Mouse (Mus musculus): ENCODE measurements around the gene Gm36028.

Gm36028 gene

DNA sequence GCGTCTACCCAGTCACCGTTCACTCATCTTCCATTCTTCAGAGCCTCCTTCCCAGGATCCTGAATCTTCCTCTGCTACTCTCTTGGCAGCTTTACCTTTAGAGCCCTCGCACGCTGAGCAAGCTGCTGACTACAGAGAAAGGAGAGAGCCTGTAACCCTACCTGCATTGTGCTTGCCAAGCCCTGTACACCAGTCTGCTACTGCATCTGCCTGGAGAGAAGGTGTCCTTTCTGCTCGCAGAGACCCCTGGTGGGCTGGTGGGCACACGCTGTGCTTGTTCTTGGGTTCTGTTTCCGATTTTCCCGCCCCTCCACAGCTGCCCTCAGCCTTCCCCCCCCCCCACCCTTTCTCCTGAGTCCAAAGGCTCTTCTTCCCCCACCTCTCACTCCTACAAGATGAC lies 53.7 kb downstream of the Gm36028 start:
- no peak for DNase-seq

DNA sequence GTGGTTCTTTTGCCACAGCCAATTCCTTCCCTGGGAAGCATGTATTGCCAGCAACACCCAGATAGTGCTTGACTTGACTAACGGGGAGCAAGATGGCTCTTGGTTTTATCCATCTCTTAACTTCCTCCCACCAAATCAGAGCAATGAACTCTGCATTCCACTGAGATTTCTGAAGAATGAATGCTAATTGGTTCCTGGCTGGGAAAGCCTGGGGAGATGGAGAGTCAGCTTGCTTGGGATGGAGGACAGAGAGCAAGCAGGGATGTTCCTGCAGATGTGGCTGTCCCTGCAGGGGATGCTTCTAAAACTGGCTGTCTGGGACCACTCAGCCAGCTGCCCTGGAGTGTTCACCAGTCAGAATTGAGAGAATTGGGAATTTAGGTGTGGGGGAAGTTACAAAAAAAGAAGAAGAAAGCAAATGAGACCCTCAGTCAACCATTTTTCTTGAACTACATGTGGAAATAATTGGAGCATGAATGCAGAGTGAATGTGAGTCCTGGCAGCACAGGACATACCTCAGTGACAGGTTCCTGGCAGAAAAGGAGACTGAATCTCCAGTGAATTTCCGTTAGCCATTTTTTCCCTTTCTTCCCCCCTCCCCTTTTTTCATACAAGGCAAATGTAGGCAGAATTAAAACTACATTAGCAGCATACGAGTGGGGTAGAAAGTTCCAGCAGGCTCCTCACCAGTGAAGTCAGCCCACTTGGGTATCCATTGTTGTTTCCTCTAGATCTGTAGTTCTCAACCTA lies 55.0 kb downstream of the Gm36028 start:
- DNase-seq = no peak

DNA sequence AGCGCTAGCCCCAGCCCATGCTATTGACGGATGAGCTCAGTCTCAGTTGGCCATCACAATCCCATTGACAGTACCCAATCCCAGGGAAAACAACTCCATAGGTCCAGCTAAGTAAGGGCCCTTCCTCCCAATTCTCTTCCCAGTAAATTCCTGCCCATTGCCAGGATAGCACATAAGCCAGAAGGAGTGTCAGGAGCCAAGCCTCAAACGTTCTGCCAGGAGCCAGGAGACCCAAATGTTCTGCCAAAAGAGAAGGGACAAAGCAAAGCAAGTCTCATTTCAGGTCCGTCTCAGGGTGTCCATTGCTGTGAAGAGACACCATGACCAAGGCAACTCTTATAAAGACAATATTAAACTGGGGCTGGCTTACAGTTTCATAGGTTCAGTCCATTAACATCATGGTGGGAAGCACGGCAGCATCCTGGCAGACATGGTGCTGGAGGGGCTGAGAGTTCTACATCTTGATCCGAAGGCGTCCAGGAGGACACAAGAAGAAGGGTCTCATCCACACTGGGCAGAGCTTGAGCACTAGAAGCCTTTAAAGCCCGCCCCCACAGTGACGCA lies 57.5 kb downstream of the Gm36028 start:
- DNase-seq = no peak

DNA sequence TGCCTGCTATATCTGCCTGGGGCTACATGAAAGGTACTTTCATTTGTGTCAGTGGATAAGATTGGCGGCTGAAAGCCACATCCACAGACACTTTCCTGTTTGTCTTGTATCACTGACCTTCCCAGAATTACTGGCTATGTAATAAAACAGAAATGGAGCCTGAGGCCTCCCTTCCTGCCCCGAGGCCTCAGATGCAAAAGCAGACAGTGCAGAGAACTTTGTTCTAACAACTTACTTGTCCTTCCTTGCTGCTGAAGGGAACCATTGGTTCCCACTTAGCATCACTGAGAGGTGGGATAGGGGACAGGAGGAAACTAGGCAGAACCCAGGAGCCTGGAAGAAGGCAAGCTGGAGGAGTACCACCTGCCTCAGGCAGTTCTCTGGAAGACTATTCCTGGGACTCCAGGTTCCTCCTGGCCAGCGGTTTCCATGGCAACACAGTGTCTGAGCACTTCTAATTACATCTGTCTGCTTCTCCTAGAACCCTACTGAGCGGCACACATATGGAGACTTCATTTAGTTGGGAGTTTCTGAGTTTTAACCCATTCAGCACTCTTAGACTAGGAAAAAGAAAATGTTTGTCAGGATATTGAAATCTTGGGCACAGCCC lies 58.2 kb downstream of the Gm36028 start:
- no peak for DNase-seq

DNA sequence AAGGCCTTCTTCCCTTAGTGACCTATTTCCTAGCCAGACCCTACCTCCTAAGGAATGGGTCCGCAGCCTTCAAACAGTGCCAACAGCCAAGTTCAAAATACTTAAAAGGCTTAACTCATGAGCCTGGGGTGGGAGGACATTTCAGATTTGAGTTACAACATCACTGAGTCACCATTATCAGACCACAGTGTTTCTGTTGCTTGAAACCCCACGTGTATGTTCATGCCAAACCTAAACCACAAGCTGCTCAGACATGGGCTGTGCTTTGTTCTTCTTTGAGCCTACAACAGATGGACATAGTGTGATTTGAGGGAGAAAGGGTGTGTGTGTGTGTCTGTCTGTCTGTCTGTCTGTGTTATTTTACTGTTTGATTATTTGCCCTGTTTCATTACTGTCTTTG lies 59.8 kb downstream of the Gm36028 start:
- DNase-seq = no peak

Data from kidney, postnatal 10 days (tissue).